Mouse (Mus musculus): Measurements from ENCODE around the gene Pars2.

Gene Pars2

DNA sequence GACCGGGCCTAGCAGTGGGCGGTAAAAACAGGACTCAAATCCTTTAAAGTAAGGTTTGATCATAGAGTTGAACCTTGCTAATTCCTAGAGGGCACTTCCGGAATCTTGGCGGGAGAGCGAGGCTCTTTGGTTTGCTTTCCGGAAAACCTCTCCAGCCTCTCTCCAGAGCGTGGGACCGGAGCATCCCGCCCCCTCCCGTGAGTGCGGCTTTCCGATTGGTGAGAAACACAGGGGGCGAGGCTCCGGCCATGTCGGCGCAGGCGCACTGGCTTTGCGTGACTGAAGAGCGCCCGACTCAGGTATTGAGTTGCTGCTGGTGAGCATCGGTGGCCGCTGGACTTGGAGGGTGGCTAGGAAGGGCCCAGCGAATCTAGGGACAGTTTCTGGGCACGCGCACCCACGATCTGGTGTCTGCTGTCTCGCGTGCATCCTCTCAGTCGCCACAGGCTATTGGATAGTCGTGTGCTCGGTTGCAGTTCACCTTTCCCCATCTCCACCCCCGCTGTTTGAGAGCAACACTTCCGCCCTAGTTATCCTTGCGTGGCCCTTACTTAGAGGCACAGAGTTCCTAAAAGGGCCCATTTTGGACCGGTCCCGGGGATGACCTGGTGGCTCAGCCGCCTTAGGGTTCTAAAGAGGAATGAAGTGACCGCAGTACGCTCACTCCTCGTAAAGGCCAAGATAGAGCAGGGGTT, at the start of gene Pars2:
Gene Pars2 (plus strand): TSS at position 237 of the 695 bp plus-strand sequence.
- DNase-seq = peak; percentile 98

DNA sequence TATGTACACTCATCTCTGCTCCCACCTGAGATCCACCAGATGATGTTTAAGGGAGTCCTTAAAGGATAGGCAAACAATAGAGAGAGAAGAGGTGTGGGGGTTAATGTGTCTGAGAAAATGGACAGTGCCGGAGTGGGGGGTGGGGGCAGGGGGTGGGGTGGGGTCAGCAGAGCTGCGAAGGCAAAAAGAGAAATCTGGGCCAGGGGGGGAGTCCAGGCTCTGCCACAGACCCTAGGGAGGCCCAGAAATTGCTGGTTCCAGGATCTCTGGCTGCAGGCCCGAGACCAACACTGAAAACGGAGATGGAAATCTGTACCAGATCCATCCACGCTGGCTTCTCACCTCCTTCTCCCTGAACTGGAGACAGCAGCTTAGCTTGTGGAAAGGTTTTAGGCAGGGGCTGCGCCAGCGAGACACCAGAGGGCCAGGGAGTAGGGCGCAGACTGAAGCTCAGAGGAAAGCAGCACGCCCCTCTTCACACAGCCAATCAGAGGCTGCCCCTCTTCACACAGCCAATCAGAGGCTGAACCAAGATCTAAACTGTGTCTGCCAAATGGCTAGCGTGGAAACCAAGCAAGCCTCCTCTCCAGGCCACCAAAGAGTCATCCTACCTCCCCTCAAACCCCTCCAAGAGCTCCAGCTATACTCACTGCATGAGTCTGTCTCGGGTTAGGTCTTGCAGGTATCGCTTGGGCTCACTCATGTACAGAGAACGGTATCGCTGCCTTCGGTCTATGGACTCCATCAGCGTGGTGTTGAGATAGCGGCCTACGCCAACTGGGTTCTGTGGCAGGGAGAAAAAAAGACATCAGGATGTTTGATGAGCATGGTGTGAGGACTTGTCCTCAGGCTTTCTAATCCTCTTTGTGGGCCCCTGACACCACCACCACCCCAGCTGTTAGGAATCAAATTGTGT, 44.0 kb upstream of the Pars2 start:
- no peak for DNase-seq

DNA sequence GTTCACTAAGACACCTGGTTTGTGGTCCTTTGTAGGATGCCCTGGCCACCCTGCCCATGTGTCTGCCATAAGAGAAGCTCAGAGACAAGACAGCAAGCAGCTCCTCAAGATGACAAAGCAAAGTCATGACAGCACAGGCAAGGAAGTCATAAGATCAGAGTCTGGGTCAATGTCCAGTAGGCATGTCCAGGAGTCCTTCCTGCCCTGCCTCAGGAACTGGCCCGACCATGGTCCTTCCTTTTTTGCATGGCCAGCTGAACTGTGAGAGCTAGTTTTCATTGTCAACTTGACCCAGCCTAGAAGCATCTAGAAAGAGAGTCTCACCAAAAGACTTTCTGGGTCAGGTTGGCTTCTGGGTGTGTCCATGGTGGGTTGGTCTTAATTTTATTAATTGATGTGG, 43.0 kb upstream of the Pars2 start:
- DNase-seq = no peak

DNA sequence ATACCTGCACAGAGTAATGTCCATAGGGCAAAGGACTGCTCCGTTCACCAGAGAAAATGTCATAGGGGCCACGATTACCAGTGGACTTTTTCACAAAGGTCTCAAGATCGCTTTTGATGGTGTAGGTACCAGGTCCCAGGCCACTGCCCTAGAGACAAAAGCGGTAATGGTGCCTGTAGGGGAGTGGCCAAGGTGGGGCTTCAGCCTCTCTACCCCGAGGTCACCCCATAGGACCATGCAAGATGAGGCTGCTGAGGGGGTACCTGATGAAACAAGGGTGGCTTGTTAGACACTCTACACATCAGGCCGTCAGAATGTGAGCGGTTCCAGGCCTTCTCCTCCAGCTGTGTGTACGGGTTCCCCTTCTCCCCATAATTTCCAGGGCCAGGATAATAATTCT, 37.8 kb upstream of the Pars2 start:
- no peak for DNase-seq

DNA sequence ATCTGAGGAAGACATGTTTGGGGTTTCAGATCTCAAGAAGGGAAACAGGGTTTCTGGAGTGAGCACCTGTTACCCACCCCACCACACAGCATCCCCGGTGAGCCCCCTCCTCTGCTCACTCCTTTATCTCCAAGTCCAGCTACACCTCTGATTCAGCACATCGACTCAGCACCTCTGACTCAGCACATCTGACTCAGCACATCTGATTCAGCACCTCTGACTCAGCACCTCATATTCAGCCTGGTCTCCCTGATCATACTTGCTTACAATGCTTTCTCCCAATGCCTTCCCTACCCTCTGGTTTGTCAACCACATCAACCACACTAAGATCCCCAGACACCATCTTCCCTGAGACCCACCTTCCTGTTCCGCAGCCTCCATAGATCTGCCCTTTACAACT, 37.3 kb upstream of the Pars2 start:
- DNase-seq = no peak

DNA sequence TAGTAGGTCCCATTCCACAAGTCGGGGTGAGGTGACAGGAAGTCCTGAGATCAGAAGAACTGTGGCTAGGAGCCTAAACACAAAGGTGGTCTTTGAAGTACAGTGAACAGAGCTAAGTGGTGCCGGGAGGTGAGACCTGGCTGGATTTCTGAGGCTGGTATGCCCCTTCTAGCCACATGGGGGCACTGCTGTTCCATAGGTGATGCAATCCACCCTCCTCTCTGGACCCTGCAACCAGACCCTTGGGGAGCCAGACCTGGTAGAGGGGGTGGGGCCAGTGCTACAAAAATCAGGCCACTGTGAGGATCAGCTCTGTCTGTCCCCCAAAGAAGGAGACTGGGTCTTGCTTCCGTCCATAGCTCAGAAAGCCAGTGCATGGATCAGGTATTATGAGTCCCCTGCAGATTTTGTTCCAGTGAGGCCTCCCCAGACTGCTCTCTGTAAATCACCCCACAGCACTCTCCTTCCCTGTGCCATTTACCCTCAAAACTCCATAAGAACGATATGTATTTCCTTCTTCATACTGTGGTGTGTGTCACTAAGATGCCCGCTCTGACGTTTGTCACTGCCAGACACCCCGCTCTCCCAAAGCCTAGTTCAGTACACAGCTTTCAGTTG, 36.6 kb upstream of the Pars2 start:
- peak; percentile 60 to 74 for DNase-seq

DNA sequence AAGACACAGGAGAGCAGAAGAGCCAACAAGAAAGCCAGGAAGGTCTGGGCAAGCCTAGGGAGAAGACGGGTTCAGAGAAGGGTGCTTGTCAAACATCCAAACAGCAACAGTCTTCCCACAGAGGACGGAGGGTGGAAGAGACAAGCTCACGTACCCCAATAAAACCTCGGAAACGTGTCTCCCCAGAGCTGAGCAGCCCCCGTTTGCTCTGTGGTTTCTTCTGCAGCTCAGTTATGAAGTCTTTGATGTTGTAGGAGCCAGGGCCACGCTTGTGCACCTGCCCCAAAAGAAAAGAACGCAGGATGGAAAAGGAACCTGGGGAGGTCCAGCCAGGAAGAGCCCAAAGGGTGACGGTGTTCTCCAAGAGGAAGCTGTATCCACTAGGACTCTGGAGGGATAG, 36.0 kb upstream of the Pars2 start:
- DNase-seq = no peak

DNA sequence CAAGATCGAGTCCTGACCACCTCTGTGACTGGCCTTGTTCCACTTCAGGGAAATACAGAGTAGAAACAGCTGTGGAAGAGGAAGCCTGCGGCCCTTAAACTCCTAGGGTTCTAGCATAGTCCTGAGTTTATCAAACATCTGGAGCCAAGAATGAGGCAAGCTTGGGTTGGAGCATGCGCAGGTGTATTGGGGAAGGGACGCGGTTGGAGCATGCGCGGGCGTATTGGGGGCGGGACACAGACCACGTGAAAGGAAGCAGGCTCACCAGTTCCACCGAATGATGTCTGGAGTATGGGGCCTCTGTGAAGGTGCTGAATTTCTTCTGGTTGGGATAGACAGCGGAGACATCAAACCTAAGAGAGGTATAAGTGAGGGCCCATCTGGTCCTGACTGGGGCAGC, 35.2 kb upstream of the Pars2 start:
- DNase-seq = no peak

DNA sequence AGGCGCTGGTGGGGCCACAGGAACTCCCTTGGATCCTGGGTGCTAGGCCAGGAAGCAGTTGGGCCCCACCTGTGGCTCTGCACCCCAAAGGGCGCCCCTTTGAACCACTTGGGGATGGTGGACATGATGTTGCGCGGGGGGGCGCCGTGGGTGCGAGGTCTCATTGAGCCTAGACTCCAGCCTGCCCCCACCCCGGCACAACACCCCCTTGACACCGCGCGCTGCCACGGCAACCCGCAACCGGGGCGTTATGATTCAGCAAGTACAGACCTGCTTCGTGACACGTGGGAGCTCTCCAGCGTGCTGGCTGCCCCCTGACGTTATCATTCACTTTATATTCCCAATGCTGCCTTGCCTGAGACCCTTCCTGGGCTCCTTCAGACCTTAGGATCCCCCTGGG, 33.8 kb upstream of the Pars2 start, which contains the start of gene Lexm:
Gene Lexm (minus strand): TSS at position 186 of the 400 bp plus-strand sequence.
- DNase-seq = no peak

DNA sequence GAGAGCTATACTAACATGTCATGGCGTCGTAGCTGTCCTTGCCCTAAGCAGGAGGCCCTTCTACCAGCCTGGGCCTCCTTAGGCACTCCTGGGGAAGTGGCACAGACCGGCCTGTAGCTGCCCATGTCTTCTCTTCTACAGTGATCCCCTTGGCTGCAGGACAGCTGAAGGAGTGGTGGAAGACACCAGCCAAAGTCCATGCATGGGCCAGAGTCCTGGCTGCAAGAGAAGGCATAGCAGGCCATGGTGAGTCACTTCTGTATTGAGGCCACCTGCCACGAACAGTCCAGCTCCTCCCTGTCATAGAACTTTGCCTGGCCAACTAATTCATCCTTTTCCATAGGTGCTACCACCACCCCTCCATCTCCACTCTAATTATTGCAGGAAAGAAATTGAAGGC, 32.0 kb upstream of the Pars2 start:
- no peak for DNase-seq

DNA sequence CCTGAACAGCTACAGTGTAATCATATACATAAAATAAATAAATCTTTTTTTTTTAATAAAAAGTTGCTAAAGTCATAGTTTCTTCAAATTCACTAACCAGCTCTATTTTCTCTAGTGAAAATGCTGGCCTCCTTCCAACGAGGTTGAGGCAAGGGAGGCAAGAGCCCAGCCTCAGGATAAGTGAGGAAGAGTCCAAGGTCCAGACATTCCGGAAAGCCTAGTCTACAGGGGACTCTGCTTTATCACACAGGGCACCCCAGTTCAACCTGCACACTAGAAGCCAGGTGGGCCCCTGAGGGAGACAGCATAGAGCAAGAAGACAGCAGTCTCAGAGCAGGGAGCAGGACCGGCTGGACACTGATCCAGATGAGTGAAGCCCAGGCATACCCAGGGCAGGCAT, 29.4 kb upstream of the Pars2 start:
- no peak for DNase-seq

DNA sequence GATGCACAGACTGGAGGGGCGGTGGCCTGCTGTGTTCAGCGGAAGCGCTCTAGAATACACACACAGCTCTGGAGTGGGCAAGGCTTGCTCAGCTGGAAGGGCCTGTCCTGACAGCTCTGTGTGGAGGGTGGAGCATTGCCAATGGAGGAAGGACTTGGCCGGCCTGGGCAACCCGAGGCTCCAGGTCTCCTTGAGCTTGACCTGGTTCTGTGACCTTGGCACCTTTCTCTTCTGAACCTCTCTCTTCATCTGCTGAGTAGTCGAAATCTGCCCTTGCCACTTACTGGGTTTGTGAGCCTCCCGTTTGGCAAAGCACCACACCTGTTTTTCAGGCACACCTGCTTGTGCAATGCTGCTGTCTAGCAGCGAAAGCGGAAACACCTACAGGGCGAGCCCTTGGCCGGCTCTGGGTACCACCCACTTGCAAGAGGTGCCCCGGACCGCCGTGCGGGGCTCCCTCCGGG, 28.8 kb upstream of the Pars2 start, which contains the start of gene Ttc22:
Gene Ttc22 (plus strand): TSS at position 403 of the 464 bp plus-strand sequence.
- DNase-seq = peak; percentile 43 to 72

DNA sequence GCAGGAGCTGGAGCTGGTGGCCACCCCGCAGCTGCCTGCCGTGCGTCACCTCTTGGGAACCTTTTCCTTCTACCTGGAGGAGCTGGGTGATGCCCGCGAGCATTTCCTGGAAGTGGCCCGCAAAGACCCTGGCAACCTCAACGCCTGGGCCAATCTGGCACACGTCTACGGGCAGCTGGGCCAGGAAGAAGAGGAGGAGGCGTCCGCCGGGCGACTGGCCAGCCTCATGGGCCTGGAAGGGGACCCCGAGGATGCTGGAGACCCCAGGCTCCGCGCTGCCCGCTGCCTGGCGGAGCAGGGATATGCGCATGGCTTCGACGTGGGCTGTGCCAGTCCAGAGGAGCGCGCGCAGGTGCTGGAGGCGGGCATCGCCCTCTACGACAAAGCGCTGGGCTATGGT, 28.2 kb upstream of the Pars2 start:
- DNase-seq = no peak

DNA sequence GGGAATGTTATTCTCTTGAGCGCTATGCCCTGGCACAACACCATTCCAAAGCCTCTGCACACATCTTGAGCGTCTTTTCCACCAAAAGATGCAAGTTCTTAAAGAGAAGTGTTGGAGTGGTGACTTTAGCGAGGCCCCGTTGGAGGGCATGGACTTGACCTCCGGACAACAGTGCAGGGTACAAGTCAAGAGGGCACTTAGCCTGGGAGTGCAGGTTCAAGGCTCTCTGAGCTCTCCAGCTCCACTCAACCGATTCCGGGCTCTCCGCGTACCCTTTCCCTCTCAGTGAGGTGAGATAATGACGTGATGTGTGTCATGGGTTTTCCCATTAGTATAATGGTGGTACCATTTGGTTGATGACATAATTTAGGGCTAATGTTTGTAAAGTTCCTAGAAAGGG, 26.6 kb upstream of the Pars2 start:
- DNase-seq = no peak

DNA sequence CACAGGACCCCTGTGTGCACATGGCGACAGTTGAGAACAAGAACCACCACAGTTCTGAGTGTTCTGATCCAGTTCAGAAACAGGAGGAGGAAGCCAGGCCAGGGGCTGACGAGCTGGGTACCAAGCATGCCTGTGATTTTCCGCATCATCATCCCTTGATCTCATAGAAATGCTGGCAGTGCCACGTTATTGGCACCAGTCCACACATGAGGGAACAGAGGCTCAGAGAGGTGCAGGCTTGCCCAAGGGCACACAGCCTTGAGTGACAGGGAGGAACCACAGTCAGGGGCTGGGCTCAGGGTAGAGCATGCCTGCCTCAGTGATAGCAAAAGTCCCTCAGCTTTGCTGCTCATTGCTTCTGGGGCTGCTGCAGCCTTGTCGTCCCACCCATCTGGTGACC, 23.1 kb upstream of the Pars2 start:
- DNase-seq = no peak

DNA sequence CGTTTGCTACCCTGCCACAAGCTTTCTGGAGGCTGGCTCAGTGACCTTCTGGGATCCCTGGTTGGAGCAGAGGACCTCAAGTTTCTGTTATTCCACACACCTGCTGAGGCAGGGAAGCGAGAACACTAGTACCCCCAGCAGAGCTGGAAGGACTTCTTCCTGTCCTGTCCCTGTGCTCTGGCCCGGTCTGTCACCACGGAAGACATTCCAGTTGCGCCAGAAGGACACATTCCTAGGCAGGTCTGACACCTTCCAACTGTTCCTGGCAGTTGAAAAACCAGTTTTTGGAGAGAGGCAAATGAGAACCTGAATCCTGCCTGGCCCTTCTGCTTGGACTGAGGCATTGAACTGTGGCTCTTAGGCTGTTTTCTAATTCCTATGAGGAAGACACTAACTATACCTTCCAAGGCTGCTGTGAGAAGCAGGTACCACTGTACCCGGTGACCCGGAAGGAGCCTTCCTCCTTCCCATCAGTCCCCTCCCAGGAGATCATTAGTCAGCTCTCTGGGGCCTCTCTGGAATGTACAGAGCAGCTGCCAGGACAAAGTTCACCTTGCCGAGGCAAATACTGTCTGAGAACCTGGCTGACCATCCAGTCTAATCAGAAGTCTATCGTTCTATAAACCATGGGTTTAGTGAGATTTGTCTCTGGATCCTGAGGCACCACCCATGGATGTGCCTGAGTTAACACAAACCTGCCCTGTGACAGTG, 22.1 kb upstream of the Pars2 start:
- no peak for DNase-seq

DNA sequence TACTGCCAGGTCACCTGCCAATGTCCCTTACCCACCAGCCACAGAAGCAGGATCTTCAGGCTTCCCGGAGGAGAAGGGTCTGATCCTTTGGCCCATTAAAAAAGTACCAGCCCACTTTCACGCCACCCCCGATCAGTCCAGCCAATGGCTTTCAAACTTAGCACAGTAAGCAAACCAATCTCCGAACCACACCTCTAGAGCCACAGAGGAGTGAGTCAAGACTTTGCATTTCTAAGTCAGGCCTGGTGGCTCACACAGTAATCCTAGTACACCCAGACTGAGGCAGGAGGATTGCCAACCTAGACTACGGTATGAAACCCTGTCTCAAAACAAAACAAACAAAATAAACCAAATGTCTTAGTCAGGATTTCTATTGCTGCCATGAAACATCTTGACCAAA, 21.5 kb upstream of the Pars2 start:
- DNase-seq = no peak

DNA sequence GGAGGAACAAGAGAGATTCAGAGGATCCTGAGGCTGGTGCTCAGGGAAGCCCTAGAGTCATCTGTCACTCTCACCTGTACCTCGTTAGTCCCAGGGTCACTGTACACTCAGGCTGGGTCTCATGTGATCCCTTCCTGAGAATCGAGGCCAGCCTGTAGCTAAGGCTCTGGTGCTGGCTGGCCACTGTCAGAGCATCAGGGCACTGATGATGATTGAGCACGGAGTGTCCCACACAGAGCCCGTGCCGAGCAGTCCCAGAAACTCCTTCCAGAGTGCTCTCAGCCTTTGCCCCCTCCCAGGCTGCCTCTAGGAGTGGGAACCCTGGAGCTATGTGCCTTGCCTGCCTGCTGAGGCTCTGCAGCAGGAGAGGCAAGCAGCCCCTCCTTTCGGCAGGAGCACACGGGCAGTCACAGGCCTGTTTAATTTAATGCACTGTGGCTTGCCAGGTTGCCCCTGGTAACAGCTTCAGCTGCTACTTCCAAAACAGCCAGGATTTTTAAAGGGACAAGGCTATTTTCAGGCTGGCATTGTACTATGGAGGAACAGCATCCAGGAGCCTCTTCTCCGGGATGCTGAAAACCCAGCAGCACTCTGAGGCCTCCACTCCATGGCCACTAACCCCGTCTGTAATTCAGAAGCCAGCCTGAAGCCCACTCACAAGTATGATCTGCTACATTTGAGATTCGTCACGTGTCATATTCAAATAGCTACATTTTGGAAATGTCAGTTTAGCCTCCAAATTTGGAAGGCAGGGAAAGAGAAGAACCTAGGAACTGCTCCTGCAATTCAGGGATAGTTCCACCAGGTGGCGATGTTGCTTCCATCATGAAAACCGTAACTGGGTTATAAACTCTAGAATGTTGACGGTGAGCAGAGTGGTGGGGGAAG, 20.3 kb upstream of the Pars2 start:
- DNase-seq = peak; percentile 42 to 59

DNA sequence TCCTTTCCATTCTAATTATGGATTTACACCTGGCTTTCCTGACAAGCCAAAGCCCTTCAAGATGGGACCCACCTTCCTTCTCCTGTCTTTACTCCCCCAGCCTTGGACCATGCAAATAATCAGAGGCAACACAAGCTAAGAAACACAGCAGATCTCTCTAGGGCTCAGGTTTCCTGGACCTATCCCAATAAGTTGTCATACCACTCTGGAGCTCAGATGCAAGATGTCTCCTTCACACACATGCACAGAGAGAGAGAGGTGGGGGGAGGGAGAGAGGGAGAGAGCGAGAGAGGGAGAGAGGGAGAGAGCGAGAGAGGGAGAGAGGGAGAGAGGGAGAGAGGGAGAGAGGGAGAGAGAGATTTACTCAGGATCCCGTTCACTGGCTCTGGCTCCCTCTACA, 18.6 kb upstream of the Pars2 start:
- DNase-seq = no peak

DNA sequence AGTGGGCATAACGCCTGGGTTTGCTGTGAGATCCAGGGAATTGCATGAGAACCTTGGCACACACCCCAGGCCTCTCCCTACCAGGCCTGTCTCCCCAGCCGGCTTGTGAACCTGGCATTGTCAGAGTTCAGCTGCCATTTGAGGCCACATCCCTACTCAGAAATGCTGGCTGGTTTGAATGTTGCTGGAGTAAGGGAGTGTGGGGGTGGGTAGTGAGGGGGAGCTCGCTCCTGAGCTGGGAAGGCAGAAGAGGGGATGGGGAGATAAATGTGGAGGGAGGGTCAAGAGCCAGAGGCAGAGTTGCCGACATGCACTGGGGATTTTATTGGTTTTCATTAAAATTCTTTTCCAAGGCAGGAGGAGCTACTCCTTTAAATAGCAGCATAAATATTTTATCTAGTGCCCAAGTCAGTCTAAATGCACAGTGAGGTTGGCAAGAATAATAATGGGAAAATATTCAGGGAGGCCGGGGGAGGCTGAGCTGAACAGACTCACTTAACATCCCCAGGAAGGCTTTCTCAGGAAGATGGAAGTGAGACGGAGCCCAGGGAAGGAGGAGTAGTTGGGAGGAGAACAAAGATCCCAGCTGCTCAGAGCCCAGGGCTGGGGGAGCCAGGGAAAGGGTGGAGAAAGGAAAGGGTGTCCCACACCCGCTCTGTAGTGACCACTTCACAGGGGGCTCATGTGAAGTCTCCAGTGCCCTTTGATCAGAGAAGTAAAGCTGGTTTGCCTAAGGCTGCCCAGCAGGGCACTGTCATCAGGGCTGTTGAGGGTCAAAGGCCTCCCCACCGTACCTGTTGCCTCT, 17.4 kb upstream of the Pars2 start:
- DNase-seq = no peak

DNA sequence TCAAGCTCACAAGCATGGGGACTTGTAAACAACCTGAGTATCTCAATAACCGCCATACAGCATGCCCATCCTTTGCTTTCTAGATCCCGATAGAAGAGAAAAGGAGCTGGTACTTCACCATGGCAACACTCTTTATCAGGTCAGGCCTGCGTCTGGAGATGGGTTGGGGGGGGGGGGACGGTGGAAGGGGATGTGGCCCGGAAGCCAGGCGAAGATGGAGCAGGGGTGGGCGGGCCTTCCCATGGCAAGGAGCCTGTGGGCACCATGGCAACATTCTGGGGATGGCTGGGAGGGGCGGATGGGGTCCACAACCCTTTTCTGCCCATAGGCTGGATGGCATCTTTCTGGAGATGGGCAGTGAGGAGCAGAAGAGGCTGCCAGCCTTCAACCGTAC, 16.8 kb upstream of the Pars2 start:
- no peak for DNase-seq
